Mouse (Mus musculus): Measurements from ENCODE around the gene Sdhc. TPM values are rescaled to one million over a fixed set of nuclear protein-coding genes. Genes with fewer than 3 reads are reported as not detected.
"Not testable (repeated sequence)": the region's sequence is repeated elsewhere in the genome, so short reads cannot be mapped to it uniquely, and the experiment has no call there.

Sdhc gene
- polyA plus RNA-seq, 1 experiment from 2014 or later = 288 TPM

GRCm38 (mm10) chr1:171090761-171091160 is 59.6 kb downstream of the Sdhc start:
- no peak overlapping the region for H3K27ac ChIP-seq (replicated peaks; ENCODE audit: low read depth, low read length)
- no peak for DNase-seq (ENCODE audit: low spot score)
- no peaks in the 10 kb centered on the region for H3K36me3 ChIP-seq (ENCODE audit: control insufficient read depth, insufficient read depth, low read length)
- WGBS = 75% methylated on average over 2 of the region's 2 CpGs
- ATAC-seq (ENCODE audit: insufficient number of reproducible peaks, low FRiP score, low TSS enrichment, low read depth) = no peak
- no peaks in the 10 kb centered on the region for H3K4me1 ChIP-seq (ENCODE audit: control insufficient read depth, insufficient read depth, low read length)
- H3K9ac ChIP-seq (ENCODE audit: low read length) = no peak overlapping the region
- H3K9me3 ChIP-seq (ENCODE audit: control insufficient read depth, low read length) = no peaks in the 10 kb centered on the region
- peaks cover 8% of the 10 kb centered on the region for H3K27me3 ChIP-seq (ENCODE audit: control insufficient read depth, insufficient read depth, low read length)
- no peak overlapping the region for H3K4me3 ChIP-seq (ENCODE audit: low read depth, low read length)
- no peak overlapping the region for H3K4me2 ChIP-seq (ENCODE audit: low read depth, severe bottlenecking)

- ATAC-seq (ENCODE audit: insufficient number of reproducible peaks, low FRiP score, low TSS enrichment, low read depth) (no peak), DNase-seq (ENCODE audit: low spot score) (no peak)
- H3K9me3 ChIP-seq (ENCODE audit: control insufficient read depth, low read length) = no peaks in the 10 kb centered on the region
- H3K9ac ChIP-seq (ENCODE audit: low read length) = no peak overlapping the region
- 100% methylated on average over 1 of the region's 1 CpGs for WGBS
- no peaks in the 10 kb centered on the region for H3K36me3 ChIP-seq (ENCODE audit: control insufficient read depth, insufficient read depth, low read length)
- H3K27me3 ChIP-seq (ENCODE audit: control insufficient read depth, insufficient read depth, low read length) = peaks cover 8% of the 10 kb centered on the region
- H3K27ac ChIP-seq (replicated peaks; ENCODE audit: low read depth, low read length) = no peak overlapping the region
- no peaks in the 10 kb centered on the region for H3K4me1 ChIP-seq (ENCODE audit: control insufficient read depth, insufficient read depth, low read length)
- H3K4me3 ChIP-seq (ENCODE audit: low read depth, low read length) = no peak overlapping the region
- no peak overlapping the region for H3K4me2 ChIP-seq (ENCODE audit: low read depth, severe bottlenecking)
These were observed 60.5 kb downstream of the Sdhc start for GRCm38 (mm10) chr1:171089891-171090290.

- WGBS = 4% methylated on average over 10 of the region's 10 CpGs
These were observed 62.0 kb downstream of the Sdhc start for GRCm38 (mm10) chr1:171088237-171088869.

GRCm38 (mm10) chr1:171085718-171086117 is 64.7 kb downstream of the Sdhc start:
- no peak for ATAC-seq (ENCODE audit: insufficient number of reproducible peaks, low FRiP score, low TSS enrichment, low read depth)
- WGBS = under 1% methylated on average over 26 of the region's 26 CpGs
- no peak overlapping the region for H3K27ac ChIP-seq (replicated peaks; ENCODE audit: low read depth, low read length)

More at GRCm38 (mm10) chr1:171088237-171088869, 62.0 kb downstream of the Sdhc start:
- H3K9ac ChIP-seq (ENCODE audit: low read length); H3K27ac ChIP-seq (replicated peaks; ENCODE audit: low read depth, low read length); H3K4me3 ChIP-seq (ENCODE audit: low read depth, low read length); H3K36me3 ChIP-seq (ENCODE audit: control insufficient read depth, insufficient read depth, low read length); H3K27me3 ChIP-seq (ENCODE audit: control insufficient read depth, insufficient read depth, low read length); H3K9me3 ChIP-seq (ENCODE audit: control insufficient read depth, low read length); H3K4me1 ChIP-seq (ENCODE audit: control insufficient read depth, insufficient read depth, low read length); H3K4me2 ChIP-seq (ENCODE audit: low read depth, severe bottlenecking); ATAC-seq (ENCODE audit: insufficient number of reproducible peaks, low FRiP score, low TSS enrichment, low read depth): not testable (repeated sequence)
- DNase-seq (ENCODE audit: low spot score) = peak; percentile 47

GRCm38 (mm10) chr1:171081512-171082231 is 68.7 kb downstream of the Sdhc start:
- H3K4me1 ChIP-seq (ENCODE audit: control insufficient read depth, insufficient read depth, low read length); H3K9ac ChIP-seq (ENCODE audit: low read length); H3K9me3 ChIP-seq (ENCODE audit: control insufficient read depth, low read length); H3K27ac ChIP-seq (replicated peaks; ENCODE audit: low read depth, low read length); DNase-seq (ENCODE audit: low spot score); H3K36me3 ChIP-seq (ENCODE audit: control insufficient read depth, insufficient read depth, low read length); H3K4me2 ChIP-seq (ENCODE audit: low read depth, severe bottlenecking); H3K4me3 ChIP-seq (ENCODE audit: low read depth, low read length): not testable (repeated sequence)
- 38% methylated on average over 9 of the region's 17 CpGs for WGBS
- peaks cover 24% of the 10 kb centered on the region for H3K27me3 ChIP-seq (ENCODE audit: control insufficient read depth, insufficient read depth, low read length)
- peak; percentile 4 for ATAC-seq (ENCODE audit: insufficient number of reproducible peaks, low FRiP score, low TSS enrichment, low read depth)

More at GRCm38 (mm10) chr1:171085718-171086117, 64.7 kb downstream of the Sdhc start:
- Histone ChIP-seq H3K9ac (ENCODE audit: low read length) (peak overlapping the region; percentile 57), H3K9me3 (ENCODE audit: control insufficient read depth, low read length) (no peaks in the 10 kb centered on the region), H3K36me3 (ENCODE audit: control insufficient read depth, insufficient read depth, low read length) (no peaks in the 10 kb centered on the region), H3K4me1 (ENCODE audit: control insufficient read depth, insufficient read depth, low read length) (no peaks in the 10 kb centered on the region), H3K4me2 (ENCODE audit: low read depth, severe bottlenecking) (peak overlapping the region; percentile 70), H3K27me3 (ENCODE audit: control insufficient read depth, insufficient read depth, low read length) (peaks cover 12% of the 10 kb centered on the region), H3K4me3 (ENCODE audit: low read depth, low read length) (peak overlapping the region; percentile 42)
- DNase-seq (ENCODE audit: low spot score) = peak; percentile 64

GRCm38 (mm10) chr1:171079825-171080224 is 70.6 kb downstream of the Sdhc start:
- not testable (repeated sequence) for H3K27ac ChIP-seq (replicated peaks; ENCODE audit: low read depth, low read length); H3K9ac ChIP-seq (ENCODE audit: low read length); H3K4me1 ChIP-seq (ENCODE audit: control insufficient read depth, insufficient read depth, low read length); H3K36me3 ChIP-seq (ENCODE audit: control insufficient read depth, insufficient read depth, low read length); H3K4me3 ChIP-seq (ENCODE audit: low read depth, low read length); DNase-seq (ENCODE audit: low spot score); H3K4me2 ChIP-seq (ENCODE audit: low read depth, severe bottlenecking); H3K9me3 ChIP-seq (ENCODE audit: control insufficient read depth, low read length)
- peaks cover 16% of the 10 kb centered on the region for H3K27me3 ChIP-seq (ENCODE audit: control insufficient read depth, insufficient read depth, low read length)
- WGBS = no CpG with 5 or more reads among the region's 43 CpGs
- peak; percentile 27 for ATAC-seq (ENCODE audit: insufficient number of reproducible peaks, low FRiP score, low TSS enrichment, low read depth)

GRCm38 (mm10) chr1:171079345-171079744 is 71.1 kb downstream of the Sdhc start:
- H3K27ac ChIP-seq (replicated peaks; ENCODE audit: low read depth, low read length); H3K4me3 ChIP-seq (ENCODE audit: low read depth, low read length); H3K4me1 ChIP-seq (ENCODE audit: control insufficient read depth, insufficient read depth, low read length); DNase-seq (ENCODE audit: low spot score); H3K4me2 ChIP-seq (ENCODE audit: low read depth, severe bottlenecking); H3K9ac ChIP-seq (ENCODE audit: low read length); H3K9me3 ChIP-seq (ENCODE audit: control insufficient read depth, low read length); H3K36me3 ChIP-seq (ENCODE audit: control insufficient read depth, insufficient read depth, low read length): not testable (repeated sequence)
- peaks cover 17% of the 10 kb centered on the region for H3K27me3 ChIP-seq (ENCODE audit: control insufficient read depth, insufficient read depth, low read length)
- WGBS = 0% methylated on average over 1 of the region's 35 CpGs
- peak; percentile 37; the same call in 1 of the 2 replicates for ATAC-seq (ENCODE audit: insufficient number of reproducible peaks, low FRiP score, low TSS enrichment, low read depth)

- not testable (repeated sequence) for DNase-seq (ENCODE audit: low spot score); H3K27ac ChIP-seq (replicated peaks; ENCODE audit: low read depth, low read length); H3K4me3 ChIP-seq (ENCODE audit: low read depth, low read length); H3K9ac ChIP-seq (ENCODE audit: low read length); H3K9me3 ChIP-seq (ENCODE audit: control insufficient read depth, low read length); ATAC-seq (ENCODE audit: insufficient number of reproducible peaks, low FRiP score, low TSS enrichment, low read depth); H3K4me1 ChIP-seq (ENCODE audit: control insufficient read depth, insufficient read depth, low read length); H3K4me2 ChIP-seq (ENCODE audit: low read depth, severe bottlenecking); H3K36me3 ChIP-seq (ENCODE audit: control insufficient read depth, insufficient read depth, low read length)
- 26% methylated on average over 11 of the region's 12 CpGs for WGBS
- H3K27me3 ChIP-seq (ENCODE audit: control insufficient read depth, insufficient read depth, low read length) = peaks cover 23% of the 10 kb centered on the region
These were observed 72.0 kb downstream of the Sdhc start for GRCm38 (mm10) chr1:171078419-171078818.

All from limb, embryonic 11.5 days (tissue).